Mouse (Mus musculus) gastrocnemius, postnatal 10 days (tissue): Measurements from ENCODE around the gene Rfx3. TPM values are rescaled to one million over a fixed set of nuclear protein-coding genes. Genes with fewer than 3 reads are reported as not detected.

Source experiments
- DNase-seq: peaks from one replicate; pipeline ENCODE4 v3.0.0; 2021; ENCODE audit warnings: mixed read lengths
- long read RNA-seq, 2 experiments: library from polyadenylated mRNA; stranded (forward); transcript quantifications; one replicate each; pipeline ENCODE4 v2.0.0; 2021
- total RNA-seq, 2 experiments: library from RNA; stranded (reverse); gene quantifications; 2 replicates each; pipeline ENCODE4 v1.2.3; 2021

Gene Rfx3
- total RNA-seq, result 1 to 10 TPM; 4.9 to 6.3 TPM
- long read RNA-seq, experiment 1, result 0 reads
- long read RNA-seq, experiment 2, result 0 reads

DNA sequence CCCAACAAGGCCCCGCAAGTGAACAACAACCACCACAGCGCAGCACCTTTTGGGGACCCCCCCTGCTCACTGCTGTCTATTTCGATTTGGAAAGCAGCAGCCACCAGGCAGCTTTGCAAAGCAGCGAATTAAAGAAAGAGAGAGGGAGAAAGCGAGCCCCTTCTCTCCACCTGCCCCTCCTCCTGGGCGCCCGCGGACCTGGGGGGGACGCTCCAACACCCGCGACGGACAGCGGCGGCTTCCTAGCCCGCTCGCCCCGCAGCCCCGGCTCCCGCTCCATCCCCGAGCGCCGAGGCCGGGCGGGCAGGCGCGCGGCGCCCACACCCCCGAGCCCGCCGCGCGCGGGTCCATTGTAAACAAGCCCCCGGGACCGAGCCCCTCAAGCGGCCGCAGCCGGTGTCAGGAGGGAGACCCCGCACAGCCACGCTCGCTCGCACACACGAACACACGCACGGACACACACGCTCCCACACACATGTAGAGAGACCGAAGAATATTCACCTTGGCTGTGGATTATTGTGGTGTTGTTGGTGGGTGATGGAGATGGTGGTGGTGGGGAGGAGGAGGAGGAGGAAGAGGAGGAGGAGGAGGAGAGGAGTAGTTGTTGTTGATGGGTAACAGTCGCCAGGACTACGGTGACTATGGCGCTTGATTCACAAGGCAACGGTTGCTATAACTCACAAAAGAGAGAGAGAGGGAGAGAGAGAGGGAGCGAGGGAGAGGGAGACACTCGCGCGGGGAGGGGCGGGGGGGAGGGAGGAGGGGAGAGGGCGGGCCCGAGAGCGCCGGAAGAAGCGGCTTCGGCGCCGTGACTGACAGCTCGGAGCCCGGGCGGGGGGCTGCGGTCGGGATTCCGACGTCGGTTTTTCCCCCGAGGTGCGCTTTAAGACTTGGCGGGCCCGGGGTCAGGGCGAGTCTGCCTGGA, at the start of gene Rfx3:
Rfx3 (minus strand) TSS at position 696 of the 925 bp plus-strand sequence.
- peak; percentile 36 for DNase-seq

DNA sequence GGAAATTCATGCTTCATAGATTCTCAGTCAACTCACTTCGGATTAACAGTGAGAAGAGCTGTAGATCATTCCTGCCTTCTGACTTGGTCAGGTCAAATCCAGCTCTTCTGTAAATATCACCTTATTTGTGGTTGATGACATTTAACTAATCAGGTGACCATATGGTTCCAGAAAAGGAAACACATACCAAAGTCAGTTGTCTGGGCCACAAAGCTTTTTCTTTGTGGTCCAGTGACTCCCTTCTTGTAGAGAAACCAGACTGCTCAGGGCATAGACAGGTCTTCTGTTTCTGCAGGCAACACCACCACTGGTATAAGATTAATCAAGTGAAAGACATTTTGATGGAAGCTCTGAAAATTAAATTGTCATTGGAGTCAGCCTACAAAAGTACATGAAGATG, 41.1 kb upstream of the Rfx3 start:
- no peak for DNase-seq

DNA sequence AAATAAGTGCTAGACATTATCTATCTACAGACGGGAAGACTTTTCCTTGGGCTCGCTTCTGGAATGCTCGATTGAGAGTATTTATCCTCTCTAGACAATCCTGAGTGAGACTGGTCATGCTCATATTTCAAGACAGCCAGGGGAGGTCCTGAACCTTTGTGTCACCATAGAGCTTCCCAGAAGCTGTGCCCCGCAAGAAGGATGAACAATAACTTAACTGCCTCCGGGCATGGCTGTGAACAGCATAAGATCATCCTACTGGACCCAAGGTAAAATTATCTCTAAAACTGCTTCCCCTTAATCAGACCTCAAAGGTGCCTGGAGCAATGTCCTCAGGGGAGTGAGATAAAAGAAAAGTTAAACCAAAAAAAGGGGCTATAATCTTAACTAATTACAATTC, 40.6 kb upstream of the Rfx3 start:
- DNase-seq, result no peak

DNA sequence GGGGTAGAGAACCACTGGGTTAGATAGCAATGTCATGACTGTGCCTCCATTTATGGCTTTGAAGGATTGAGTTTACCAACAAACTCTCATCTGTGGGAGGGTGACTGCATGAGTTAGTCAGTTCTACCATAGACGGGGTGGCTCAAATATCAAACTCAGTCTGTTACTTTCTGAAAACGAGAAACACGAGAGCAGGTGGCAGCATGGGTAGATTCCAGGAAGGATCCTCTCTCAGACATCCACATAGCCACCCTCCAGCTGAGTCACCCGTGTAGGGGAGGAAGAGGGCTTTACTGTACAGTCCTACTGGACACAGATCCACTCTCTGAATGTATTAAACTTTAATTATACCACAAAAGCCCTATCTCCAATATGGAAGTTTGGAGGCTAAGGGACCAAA, 38.3 kb upstream of the Rfx3 start:
- DNase-seq, result no peak

DNA sequence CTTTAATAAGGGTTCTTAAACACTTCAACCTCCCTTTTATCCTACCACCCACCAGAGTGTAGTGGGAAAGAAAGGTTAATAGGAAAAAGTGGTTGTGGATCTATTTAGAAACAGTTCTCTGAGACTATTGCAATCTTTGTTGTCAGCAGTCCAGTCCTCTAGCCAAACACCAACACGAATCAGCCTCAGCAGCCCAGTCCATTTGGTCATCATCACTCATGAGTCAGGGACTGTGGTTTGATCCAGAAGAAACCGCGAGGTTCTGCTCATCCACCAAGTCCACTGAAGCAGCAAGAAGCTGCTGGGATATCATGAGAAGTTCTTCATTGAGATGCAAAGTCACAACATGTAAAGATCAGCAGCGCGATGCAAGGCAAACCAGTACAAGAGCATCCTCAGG, 35.8 kb upstream of the Rfx3 start:
- no peak for DNase-seq

DNA sequence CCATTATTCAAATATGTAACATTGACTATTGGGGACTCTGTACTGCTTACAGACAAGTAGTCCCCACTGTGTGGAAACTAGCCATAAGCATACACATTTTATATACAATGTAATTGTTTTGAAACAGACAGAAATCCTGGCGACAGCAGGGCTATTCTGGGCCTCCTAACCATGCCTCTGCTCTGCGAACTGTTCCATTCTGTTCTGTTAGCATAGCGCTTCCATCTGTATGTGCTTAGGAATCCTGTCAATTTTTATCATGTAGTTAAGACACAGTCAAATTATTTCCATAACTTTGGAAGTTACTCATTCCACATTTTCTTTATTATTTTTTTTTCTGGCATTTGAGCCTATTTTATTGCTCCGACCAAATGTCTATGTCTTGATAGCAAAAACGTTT, 34.0 kb upstream of the Rfx3 start:
- DNase-seq, result no peak

DNA sequence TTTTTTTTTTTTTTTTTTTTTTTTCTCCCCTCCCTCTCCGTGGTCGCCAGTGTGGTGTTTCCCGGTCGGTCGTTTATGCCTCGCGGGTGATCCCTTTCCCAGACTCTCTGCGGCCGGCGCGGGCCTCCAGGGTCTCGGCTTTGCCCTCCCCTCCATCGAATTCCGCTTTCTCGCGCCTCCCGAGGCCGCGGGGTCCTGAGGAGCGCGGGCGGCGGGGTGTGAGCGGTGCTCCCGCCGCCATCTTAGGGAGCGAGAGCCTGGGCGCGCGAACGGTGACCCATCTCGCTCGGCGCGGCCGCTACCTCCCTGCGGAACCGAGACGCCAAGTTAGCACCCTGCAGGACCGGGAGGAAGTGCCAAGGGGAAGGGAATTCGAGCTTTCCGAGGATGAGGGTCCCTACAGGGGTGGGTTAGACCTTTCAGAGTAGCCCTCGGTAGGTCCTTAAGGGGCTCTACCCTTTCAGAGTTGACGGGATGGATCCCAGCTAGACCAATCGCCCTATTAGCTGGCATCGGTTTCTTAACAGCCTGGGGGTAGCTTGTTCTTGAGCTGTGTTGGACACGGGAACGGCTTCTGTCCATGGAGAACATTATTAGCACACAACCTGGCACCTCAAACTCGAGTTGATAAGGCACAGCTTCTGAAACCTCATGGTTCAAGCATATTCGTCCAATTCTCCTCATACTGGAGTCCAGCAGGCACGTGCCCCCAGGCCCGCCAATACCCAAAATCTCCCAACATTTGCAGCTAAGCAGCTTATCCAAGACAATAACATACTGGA, 943 bp upstream of the Rfx3 start:
- peak; percentile 64 for DNase-seq

DNA sequence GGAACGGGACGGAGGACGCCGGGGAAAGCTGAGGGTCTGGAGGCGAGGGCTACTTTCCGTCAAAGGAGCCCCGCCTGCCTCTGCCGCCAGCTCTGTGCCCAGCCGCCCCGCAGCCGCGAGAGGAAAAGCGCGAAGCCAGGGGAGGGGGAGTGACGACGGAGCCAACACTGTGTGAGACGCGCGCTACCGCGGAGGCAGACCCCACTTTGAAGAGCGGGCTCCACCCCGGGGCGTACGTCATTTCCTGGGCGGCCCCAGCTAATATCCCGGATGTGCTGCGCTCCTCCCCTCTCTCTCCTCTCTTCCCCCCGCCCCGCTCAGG, 391 bp upstream of the Rfx3 start:
- peak; percentile 94 for DNase-seq

DNA sequence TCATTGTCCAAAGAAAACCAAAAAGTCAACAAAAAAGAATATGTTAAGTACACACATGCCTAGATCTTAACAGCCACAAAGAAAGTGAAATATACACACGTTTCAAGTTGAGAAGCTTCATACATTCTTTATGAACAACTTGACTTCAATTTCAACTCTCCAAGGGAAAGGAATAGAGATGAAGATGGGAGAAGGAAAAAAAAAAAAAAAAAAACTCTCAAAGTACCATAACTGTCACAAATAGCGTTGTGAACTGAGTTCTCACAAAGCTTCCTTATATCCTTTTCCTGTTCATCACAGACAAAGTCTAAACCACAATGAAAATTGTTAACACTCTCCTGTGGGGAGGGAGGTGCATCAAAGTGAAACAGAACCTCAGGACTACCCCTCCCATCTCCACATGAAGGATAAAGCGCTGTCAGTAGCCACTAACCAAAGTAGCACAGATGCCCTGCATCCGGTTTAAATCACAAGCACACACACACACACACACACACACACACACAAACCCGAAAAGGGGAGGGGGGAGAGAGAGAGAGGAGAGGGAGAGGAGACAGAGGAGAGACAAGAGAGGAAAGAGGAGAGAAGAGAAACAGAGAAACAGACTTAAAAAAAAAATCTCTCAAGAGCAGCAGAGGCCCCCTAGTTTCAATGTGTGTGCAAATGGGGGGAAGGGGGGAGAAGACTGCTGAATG, 1.2 kb downstream of the Rfx3 start:
- peak; percentile 10 for DNase-seq

DNA sequence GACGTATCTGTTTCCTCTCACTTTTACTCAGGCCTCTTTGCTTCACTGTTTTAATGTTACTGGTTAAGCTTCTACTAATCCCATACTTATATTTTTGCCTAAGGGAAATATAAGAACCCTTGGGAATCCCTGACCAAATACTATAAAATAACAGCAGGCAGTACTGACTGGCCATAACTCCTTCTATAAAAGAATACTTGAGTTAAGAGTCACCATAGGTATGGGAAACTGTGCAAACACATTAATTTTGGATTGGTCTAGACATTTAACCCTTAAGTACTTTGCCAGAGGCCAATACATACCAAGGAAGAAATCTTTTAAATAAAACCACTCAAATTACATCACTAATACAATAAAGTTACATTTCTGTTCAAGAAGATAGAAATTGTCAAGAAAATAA, 6.8 kb downstream of the Rfx3 start:
- DNase-seq, result no peak

DNA sequence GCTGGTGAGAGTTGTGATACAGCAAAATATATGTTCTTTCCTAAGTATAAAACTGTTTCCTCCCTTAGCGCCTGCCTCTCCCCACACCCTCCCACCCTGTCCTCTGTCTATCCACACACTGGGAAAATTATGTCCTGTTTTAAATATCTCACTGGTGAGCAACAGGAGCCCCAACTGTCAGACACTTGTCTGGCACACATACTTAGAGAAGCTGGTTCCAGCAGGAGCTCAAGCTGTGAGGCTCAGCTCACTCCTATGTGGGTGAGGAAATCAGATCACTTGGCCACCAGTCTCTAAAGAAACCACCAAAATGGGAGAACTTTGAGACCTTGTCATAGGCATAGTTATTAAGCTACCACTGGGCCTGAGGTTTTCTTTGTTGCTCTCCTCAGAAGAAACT, 7.5 kb downstream of the Rfx3 start:
- no peak for DNase-seq

DNA sequence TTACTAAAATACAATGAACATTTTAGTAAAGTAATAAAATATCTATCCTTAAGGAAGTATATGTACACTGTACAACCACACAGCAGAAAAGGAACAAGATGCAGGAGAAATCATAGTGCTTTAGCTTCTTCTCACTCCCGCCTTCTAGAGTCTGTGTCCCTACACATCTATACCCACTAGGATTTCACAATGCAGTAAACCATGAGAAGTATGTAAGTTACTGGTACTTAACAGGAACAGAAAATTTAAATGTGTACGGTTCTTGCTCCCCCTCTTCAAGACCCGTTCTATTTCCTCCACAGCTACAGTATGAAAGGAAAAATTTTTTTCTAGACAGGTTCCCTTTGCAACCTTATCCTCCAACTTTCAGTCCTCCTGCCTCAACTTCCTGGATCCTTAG, 8.3 kb downstream of the Rfx3 start:
- no peak for DNase-seq

DNA sequence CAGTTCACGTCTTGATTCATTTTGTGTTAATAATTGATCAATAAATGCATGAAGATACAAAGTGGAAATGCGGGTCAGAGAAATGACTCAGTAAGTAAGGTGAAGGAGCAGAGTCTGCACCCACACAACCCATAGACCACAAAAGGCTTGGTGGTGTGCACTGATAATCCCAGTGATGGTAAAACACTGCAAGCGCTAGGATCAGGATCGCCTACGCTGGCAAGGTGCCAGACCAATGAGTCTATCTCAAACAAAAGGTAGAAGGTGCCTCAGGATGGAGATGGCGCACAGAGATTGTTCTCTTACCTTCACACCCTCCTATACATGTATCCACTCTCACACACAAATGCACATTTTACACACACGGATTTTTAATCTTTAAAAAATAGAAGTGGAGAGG, 18.2 kb downstream of the Rfx3 start:
- DNase-seq, result no peak

DNA sequence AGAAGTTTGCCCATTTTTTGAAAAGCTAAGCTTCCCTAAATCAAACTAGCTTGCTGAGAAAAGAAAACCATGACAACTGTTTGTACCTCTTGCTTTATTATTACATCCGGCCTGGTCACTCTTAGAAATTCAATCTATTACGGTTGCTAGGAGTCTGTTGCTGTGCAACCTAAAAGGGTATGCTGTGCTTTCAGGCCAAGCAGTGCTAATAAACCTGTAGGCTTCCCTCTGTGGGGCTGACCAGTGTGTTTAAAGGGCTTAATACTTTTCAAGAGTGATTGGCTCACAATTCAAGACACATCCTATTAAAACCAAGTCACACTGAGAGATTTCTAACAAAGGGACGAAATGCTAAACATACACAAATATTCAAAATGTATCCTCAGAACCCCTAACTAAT, 22.2 kb downstream of the Rfx3 start:
- DNase-seq, result no peak

DNA sequence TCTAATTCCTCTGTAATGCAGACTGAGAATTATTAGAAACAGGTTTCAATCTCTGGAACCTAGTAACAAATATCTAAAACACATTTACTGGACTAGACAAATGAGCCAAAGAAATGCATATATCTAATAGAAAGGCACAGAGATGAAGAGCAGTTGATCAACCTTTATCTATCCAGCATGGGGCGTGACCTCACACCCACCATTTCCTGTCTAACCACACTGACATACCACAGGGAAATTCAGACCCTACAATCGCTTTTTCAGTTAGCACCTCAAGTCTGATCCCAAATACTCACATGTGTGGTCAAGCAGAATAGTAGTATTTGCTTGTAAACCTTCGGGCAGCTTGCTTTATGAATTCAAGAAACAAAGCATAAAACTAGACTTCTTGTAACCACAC, 43.4 kb downstream of the Rfx3 start:
- DNase-seq, result no peak

DNA sequence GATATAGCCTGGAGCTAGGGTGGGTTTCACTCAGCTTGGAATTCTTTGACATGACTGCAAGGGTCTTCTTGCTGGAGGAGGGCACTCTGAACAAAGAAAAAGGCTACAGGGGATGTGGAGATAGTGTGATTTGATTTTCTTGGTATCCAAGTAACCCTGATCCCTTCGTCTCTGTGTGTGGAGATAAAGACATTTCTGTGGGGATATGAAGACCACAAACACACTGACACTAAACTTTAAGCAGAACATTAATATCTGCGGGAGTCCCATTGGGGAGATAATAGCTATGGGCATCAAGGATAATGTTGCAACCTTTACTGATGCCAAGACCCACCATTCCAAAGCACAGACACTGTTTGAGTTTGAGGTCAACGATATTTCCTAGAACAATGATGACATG, 49.7 kb downstream of the Rfx3 start:
- DNase-seq, result no peak

DNA sequence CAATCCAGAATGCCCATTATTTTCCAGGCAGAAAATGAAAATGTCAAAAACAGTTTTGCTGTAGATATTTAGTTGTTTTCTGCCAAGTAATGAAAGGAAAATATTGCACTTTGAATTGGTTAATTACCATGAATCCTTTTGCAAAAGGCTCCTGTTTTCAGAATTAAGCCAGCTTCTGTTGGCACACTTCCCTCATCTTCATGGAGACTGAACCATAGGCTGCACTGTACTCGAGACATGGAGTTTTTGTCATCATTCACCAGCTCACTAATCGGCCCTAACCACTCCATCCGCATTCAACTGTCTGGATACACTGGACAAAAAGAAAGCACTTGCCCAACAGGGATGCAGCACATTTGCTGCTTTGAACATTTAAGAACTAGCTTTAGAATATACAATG, 75.5 kb downstream of the Rfx3 start:
- DNase-seq, result no peak

DNA sequence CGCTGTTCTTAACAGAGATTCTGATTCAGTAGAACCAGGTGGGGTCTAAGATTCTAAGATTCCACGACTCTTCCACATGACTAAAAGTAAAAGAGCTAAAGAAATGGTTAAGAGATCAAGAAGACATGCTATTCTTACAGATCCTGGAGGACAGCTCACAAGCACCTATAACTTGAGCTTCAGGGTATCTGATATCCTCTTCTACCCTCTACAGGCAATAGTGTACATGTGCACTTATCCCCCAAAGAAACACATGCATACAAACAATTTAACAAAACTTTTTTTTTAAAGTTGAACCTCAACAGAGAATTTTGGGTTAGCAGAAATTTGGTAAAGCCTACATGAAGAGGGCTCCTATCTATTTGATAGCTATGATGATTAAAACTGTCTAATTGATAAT, 79.8 kb downstream of the Rfx3 start:
- no peak for DNase-seq

DNA sequence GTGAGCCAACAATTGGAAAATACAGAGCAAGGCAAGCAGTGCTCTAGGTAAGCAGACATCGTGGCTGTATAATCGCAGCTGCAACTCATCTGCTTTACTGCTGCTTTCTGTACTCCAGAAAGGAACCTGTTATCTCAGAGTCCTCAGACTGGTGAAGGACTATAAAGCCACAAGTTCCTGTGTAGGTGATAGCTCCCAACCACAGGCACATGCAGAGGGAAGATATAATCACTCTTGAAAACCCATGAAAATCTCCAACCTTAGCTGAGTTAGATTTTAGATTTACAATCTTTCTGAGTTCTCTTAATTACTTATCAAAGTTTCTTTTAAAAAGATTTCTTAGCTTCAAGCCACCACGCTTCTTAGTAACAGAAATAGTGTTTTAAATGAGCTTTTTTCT, 84.6 kb downstream of the Rfx3 start:
- DNase-seq, result no peak

DNA sequence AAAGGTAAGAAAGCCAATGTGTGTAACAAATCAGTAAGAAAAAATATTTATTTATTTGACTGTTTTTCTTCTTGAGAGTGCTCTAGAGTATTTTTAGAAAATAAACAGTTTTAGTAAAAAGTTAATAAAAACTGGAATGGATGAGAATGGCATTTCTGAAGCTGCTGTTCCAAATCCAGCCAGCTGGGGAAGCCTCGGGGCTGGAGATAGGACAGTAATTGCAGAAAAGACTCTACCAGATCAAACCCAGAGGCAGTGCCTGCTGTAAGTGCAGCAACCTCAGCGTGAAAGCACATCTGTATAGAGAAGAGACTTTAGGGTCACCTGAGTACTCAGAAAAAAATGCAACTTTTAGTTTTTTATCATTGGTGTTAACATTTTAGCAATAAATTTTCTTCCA, 91.9 kb downstream of the Rfx3 start:
- peak; percentile 7 for DNase-seq

DNA sequence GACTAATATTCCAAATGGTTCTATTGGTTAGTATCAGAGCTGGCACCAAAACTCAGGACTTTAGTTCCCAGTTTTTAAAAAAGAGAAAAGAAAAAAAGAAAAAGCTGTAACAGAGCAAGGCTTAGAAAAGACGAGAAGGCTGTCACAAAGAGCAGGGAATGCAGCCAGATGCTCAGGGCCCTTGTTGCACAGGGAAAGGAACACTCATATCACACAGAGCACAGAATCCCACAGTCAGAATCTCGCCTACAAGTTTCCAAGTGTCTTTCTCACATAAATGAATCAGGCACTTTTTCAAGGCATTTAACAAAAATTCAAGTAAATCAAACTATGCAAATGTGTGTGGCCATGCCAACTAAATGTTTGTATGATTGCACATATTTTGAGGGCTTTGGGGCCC, 94.5 kb downstream of the Rfx3 start:
- no peak for DNase-seq

DNA sequence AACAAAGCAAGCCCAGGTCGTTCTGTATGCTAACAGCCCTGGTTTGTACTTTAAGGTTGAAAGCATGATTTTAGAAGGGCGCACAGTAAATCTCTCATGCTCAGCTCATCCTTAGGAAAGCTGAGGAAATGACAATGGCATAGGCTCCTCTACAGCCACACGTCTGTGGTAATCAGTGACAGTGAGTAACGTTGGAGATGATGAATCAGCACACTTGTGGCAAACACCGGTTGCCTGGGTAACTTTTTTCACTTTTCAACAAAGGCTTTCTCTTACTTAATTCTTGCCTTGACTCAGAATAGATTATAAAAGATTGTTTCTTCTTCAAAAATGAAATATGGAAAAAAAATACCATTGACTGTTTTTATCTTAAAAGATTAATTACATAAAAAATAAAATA, 104.0 kb downstream of the Rfx3 start:
- no peak for DNase-seq

DNA sequence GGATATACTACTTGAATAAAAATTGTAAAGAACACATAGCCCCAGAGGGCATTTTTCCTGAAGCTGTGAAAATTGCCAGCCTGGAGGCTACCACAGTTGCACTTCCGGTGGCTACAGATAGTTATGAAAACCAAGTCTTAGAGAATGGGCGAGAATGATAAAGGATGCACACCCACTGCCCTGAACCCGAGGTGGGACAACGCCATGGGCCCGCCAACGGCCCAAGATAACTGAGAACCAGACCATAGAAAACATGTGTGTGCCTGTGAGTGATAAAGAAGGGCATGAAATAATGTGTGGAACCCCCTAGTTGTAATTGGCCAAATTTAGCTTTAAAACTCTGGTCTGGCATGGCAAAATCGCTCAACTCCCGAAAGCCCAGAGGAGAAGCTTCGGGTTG, 105.0 kb downstream of the Rfx3 start:
- DNase-seq, result no peak
